ENCODE assay signal across 11 mouse cellular contexts in genomic region chr14:99219757-99220171, GRCm38 (mm10).
DNase-seq lines count a peak whose midpoint lies in the region; ATAC-seq lines count a peak whose summit lies in the region.
"Had no signal": no experiment of that assay in that cellular context is flagged by ENCODE, and none has a peak within 500 bp of the region (broad histone marks: within the 10 kb centered on the region; RNA-seq: fewer than 3 reads in every experiment).

No protein-coding gene starts in this region.

- intact Hi-C loops in heart, postnatal 36 days (cut with DNase I): loop anchor here (5.0 to 10.0 kb wide), 2 partner anchors 77 to 675 kb away; no protein-coding TSS in a partner anchor

- no peaks in the 10 kb centered on the region for H3K27me3 ChIP-seq in heart, embryonic 16.5 days (ENCODE audit: control insufficient read depth, insufficient read depth, low read length)
- no peaks in the 10 kb centered on the region for H3K27me3 ChIP-seq in intestine, embryonic 16.5 days (replicated peaks; ENCODE audit: control insufficient read depth, insufficient read depth, low read length)
- H3K27me3 ChIP-seq: CH12.LX had no signal

- no peak for ATAC-seq in heart, embryonic 16.5 days (replicated peaks; ENCODE audit: extremely low read depth, insufficient read depth, low FRiP score)
- ATAC-seq in intestine, embryonic 16.5 days: peak; percentile 49; the same call in 1 of the 2 replicates
- ATAC-seq in erythroblast, adult 5-6 weeks (replicated peaks; ENCODE audit: low FRiP score, poor library complexity, severe bottlenecking): no peak

- no peaks in the 10 kb centered on the region for H3K4me1 ChIP-seq in heart, embryonic 16.5 days (ENCODE audit: control insufficient read depth, insufficient read depth, low read length)
- H3K4me1 ChIP-seq in intestine, embryonic 16.5 days (ENCODE audit: control insufficient read depth, insufficient read depth, low read length): peaks cover 6% of the 10 kb centered on the region; the same call in 1 of the 2 replicates

- peaks cover 10% of the 10 kb centered on the region for H3K36me3 ChIP-seq in heart, embryonic 16.5 days (ENCODE audit: control insufficient read depth, insufficient read depth)
- H3K36me3 ChIP-seq in intestine, embryonic 16.5 days (ENCODE audit: control insufficient read depth, insufficient read depth, low read length): no peaks in the 10 kb centered on the region

- 0 out of 2 replicates have a peak overlapping the region, but pooled peaks have one; percentile 8 for H3K4me3 ChIP-seq in heart, embryonic 16.5 days (ENCODE audit: low read length)
- no peak overlapping the region for H3K4me3 ChIP-seq in intestine, embryonic 16.5 days (ENCODE audit: low read length)

- H3K4me2 ChIP-seq in heart, embryonic 16.5 days (ENCODE audit: low read depth, low read length): peak overlapping the region; percentile 43; the same call in 1 of the 2 replicates
- H3K4me2 ChIP-seq in intestine, embryonic 16.5 days (ENCODE audit: low read depth, low read length): no peak overlapping the region

- no peak overlapping the region for H3K27ac ChIP-seq in heart, embryonic 16.5 days (ENCODE audit: low read length)
- H3K27ac ChIP-seq in intestine, embryonic 16.5 days (ENCODE audit: low read length): peak overlapping the region; percentile 21

- H3K9me3 ChIP-seq in heart, embryonic 16.5 days (replicated peaks; ENCODE audit: control insufficient read depth, low read length): no peaks in the 10 kb centered on the region
- H3K9me3 ChIP-seq in intestine, embryonic 16.5 days (ENCODE audit: control insufficient read depth, low read length): no peaks in the 10 kb centered on the region

- peak overlapping the region; percentile 42 for H3K9ac ChIP-seq in heart, embryonic 16.5 days (ENCODE audit: low read length)
- no peak overlapping the region for H3K9ac ChIP-seq in intestine, embryonic 16.5 days (ENCODE audit: low read depth, low read length)

- no peak for DNase-seq in heart, postnatal 36 days
- peak; percentile 69 for DNase-seq in ES-CJ7 (ENCODE audit: low read depth, low spot score)
- peak; percentile 34 for DNase-seq in embryo, embryonic 10.5 days (ENCODE audit: low spot score)
- DNase-seq in ovary, postnatal 36 days (ENCODE audit: low spot score): no peak
- DNase-seq in cerebellum, postnatal 4 days (ENCODE audit: low spot score in 2 of 2): no peak
- DNase-seq: cerebellum, adult 11-12 months; lung, postnatal 36 days had no signal

- 32% methylated on average over 9 of the region's 9 CpGs for WGBS in heart, embryonic 16.5 days
- WGBS in intestine, embryonic 16.5 days: 19% methylated on average over 9 of the region's 9 CpGs

Comparison
In these comparisons a context has a peak if more than half of its experiments do, and no peak if none do; other contexts are left out.
1. DNase-seq: peak in ES-CJ7 (single experiment) and embryo, embryonic 10.5 days (single experiment); none in heart, postnatal 36 days (0 of 2), ovary, postnatal 36 days (single experiment) and cerebellum, postnatal 4 days (0 of 2).